Mouse (Mus musculus): ENCODE data around the gene Ctnna3. TPM values are rescaled to one million over a fixed set of nuclear protein-coding genes. Genes with fewer than 3 reads are reported as not detected.
"Not testable (repeated sequence)": the region's sequence is repeated elsewhere in the genome, so short reads cannot be mapped to it uniquely, and the experiment has no call there.

The Ctnna3 gene
- not detected in 2 replicates for total RNA-seq (2017)

DNA sequence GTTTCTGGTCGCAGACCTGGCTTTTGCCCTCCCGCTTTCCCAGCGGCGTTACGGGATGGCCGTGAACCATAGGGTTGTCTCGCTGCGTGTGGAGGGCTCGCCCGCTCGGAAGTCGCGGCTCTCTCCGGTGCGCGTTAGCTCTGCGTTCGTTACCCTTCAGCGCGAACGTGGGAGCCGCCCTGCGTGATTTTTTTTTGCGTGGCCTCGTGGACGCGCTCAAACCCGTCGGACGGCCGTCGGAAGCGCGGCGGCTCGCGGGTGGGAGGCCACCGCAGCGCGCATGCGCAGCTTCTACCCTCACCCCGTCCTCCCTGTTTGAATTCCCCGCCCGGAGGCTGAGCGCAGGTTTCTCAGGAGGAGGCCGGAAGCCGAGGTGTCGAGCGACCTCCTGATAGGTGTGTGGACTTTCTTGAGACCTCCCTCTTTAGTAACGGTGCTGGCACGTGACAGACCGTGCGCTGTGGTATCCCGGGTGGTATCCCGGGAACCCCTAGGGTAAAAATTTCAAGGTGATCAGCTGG is at the start of gene Ctnna3:
TSS of gene Ctnna3 (plus strand) at position 314 of the 521 bp plus-strand sequence.
- peak; percentile 90 to 91 for ATAC-seq (replicated peaks in 1 of 2; ENCODE audit: insufficient read depth in 1 of 2, low FRiP score in 2 of 2, low TSS enrichment in 1 of 2, low read depth in 1 of 2, poor library complexity in 2 of 2, severe bottlenecking in 2 of 2)

DNA sequence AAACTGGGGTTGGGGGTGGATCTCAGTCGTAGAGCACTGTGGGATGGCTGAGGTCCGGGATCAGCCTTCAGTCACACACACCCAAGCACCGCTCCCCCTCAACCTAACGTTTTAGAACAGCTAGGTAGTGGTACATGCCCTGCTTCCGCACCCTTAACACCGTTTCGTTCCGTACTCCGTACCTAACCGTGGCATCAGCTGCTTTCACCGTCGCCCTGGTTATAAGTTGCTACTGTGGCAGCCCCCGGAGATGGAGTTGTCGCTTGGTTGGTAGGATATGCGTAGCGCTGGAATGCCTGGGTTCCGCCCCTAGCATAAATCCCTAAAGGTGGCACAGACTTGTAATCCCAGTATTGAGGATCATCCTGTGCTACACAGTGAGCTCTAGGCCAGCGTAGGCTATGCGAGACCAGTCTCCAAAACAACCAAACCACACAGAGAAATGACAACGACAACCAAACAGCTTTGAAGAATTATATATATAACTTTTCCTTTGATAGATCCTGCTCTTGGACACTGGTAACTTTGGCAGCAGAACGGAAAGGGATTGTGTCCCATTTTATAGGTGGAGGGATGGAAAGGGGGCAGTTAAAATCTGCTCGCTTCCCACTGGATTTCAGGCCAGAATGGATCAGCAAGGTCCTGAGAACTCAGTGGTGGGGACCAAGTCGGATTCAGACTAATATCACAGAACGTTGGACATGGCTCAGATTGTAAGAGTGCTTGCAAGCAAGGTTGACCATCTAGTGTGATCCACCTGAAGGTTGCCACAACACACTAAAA is 48.2 kb upstream of the Ctnna3 start, which contains the start of gene Sirt1:
TSS of gene Sirt1 (minus strand) at position 207 of the 783 bp plus-strand sequence.
- ATAC-seq (replicated peaks in 1 of 2; ENCODE audit: insufficient read depth in 1 of 2, low FRiP score in 2 of 2, low TSS enrichment in 1 of 2, low read depth in 1 of 2, poor library complexity in 2 of 2, severe bottlenecking in 2 of 2) = peak; percentile 24 to 50; a peak in 3 of 4 replicates

GRCm38 (mm10) chr10:63382372-63383279 is 47.3 kb upstream of the Ctnna3 start, which contains the start of gene Dnajc12:
Gene Dnajc12, plus strand, starts transcription at chr10:63382443.
- peak; percentile 93 to 95 for ATAC-seq (replicated peaks in 1 of 2; ENCODE audit: insufficient read depth in 1 of 2, low FRiP score in 2 of 2, low TSS enrichment in 1 of 2, low read depth in 1 of 2, poor library complexity in 2 of 2, severe bottlenecking in 2 of 2)

- not testable (repeated sequence) for ATAC-seq (replicated peaks in 1 of 2; ENCODE audit: insufficient read depth in 1 of 2, low FRiP score in 2 of 2, low TSS enrichment in 1 of 2, low read depth in 1 of 2, poor library complexity in 2 of 2, severe bottlenecking in 2 of 2)
These were observed 44.0 kb upstream of the Ctnna3 start for GRCm38 (mm10) chr10:63385897-63386296.

GRCm38 (mm10) chr10:63386444-63386843 is 43.5 kb upstream of the Ctnna3 start:
- peak; percentile 62 to 74 for ATAC-seq (replicated peaks in 1 of 2; ENCODE audit: insufficient read depth in 1 of 2, low FRiP score in 2 of 2, low TSS enrichment in 1 of 2, low read depth in 1 of 2, poor library complexity in 2 of 2, severe bottlenecking in 2 of 2)

GRCm38 (mm10) chr10:63386991-63387390 is 42.9 kb upstream of the Ctnna3 start:
- ATAC-seq (replicated peaks in 1 of 2; ENCODE audit: insufficient read depth in 1 of 2, low FRiP score in 2 of 2, low TSS enrichment in 1 of 2, low read depth in 1 of 2, poor library complexity in 2 of 2, severe bottlenecking in 2 of 2) = no peak

DNA sequence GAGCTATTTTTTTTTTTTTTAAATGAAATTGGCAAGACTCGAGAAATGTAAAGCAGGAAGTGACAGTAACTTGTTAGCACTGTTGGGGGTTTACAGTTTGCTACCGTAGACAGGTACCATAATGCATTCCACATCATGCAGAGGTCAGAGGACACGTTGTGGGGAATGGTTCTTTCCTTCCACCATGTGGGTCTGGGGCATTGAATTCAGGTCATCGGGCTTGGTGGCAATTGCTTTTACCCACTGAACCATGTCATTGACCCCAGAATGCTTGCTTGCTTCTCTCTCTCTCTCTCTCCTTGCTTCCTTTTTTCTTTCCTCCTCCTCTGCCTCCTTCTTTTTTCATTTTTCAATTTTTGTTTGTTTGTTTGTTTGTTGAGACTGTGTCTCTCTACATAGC is 41.0 kb upstream of the Ctnna3 start:
- ATAC-seq (replicated peaks in 1 of 2; ENCODE audit: insufficient read depth in 1 of 2, low FRiP score in 2 of 2, low TSS enrichment in 1 of 2, low read depth in 1 of 2, poor library complexity in 2 of 2, severe bottlenecking in 2 of 2) = no peak

- ATAC-seq (replicated peaks in 1 of 2; ENCODE audit: insufficient read depth in 1 of 2, low FRiP score in 2 of 2, low TSS enrichment in 1 of 2, low read depth in 1 of 2, poor library complexity in 2 of 2, severe bottlenecking in 2 of 2) = no peak
These were observed 32.9 kb upstream of the Ctnna3 start for GRCm38 (mm10) chr10:63396963-63397362.

DNA sequence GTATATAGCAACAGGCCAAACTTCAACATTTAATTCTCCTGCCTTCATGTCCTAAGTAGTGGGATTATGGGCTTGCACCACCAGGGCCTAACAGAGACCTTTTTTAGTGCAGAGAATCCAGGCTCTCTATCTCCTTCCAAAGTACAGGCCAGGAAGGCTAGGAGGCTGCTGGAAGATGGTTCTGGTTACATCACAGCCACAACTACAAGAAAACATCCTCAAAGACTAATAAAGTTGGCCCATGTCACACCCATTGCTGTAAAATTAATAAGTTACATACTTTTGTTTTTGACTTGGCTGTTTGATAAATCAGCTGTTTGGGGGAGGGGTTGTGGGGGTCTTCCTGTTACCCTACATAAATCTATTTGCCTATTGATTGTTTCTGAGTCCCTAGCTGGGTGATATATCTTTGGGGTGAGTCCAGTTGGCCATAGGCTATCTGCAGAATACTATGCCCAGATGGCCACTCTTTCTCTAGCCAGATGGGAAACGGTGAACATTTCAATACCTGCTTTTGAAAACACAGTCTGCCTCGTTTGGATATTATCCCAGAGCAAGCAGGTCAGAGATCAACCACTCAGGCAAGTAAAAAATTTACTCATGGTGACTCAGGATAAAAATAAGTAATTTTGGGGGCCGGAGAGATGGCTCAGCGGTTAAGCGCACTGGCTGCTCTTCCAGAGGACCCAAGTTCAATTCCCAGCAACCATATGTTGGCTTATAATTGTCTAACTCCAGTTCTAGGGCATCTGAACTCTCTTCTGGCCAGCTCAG is 27.0 kb upstream of the Ctnna3 start:
- ATAC-seq (replicated peaks in 1 of 2; ENCODE audit: insufficient read depth in 1 of 2, low FRiP score in 2 of 2, low TSS enrichment in 1 of 2, low read depth in 1 of 2, poor library complexity in 2 of 2, severe bottlenecking in 2 of 2) = no peak

DNA sequence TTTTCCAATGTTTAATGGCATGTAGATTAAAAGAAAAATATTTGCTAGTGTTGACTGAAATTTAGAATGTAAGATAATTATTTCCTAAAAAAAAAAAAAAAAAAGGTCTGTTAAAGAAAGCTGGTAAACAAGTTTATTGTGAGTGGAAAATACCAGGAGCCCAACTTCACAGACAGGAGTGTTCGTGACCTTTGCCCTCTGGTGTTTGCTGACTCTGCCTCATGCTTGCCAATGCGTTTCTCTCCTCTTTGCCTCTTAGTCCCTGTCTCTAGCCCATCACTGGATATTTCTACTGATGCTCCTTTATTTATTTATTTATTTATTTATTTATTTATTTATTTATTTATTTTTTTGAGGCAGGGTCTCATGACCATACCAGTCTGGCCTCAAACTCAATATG is 26.3 kb upstream of the Ctnna3 start:
- ATAC-seq (replicated peaks in 1 of 2; ENCODE audit: insufficient read depth in 1 of 2, low FRiP score in 2 of 2, low TSS enrichment in 1 of 2, low read depth in 1 of 2, poor library complexity in 2 of 2, severe bottlenecking in 2 of 2) = no peak

GRCm38 (mm10) chr10:63410162-63410956 is 19.5 kb upstream of the Ctnna3 start:
- peak; percentile 32 to 68; a peak in 2 of 4 replicates for ATAC-seq (replicated peaks in 1 of 2; ENCODE audit: insufficient read depth in 1 of 2, low FRiP score in 2 of 2, low TSS enrichment in 1 of 2, low read depth in 1 of 2, poor library complexity in 2 of 2, severe bottlenecking in 2 of 2)

GRCm38 (mm10) chr10:63411674-63412073 is 18.2 kb upstream of the Ctnna3 start:
- not testable (repeated sequence) for ATAC-seq (replicated peaks in 1 of 2; ENCODE audit: insufficient read depth in 1 of 2, low FRiP score in 2 of 2, low TSS enrichment in 1 of 2, low read depth in 1 of 2, poor library complexity in 2 of 2, severe bottlenecking in 2 of 2)

DNA sequence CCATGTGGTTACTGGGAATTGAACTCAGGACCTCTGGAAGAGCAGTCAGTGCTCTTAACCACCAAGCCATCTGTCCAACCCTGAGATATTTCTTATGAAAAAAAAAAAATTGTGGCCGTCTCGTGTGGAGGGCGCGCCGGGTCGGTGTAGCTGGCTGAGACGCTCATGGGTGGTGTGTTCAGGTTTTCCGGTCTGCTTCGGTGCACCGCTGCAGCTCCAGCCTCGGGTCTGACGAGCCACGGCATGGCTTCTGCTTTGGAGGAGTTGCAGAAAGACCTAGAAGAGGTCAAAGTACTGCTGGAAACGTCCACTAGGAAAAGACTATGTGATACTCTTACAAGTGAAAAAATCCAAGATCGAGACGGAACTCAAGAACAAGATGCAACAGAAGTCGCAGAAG is 17.1 kb upstream of the Ctnna3 start:
- no peak for ATAC-seq (replicated peaks in 1 of 2; ENCODE audit: insufficient read depth in 1 of 2, low FRiP score in 2 of 2, low TSS enrichment in 1 of 2, low read depth in 1 of 2, poor library complexity in 2 of 2, severe bottlenecking in 2 of 2)

- ATAC-seq (replicated peaks in 1 of 2; ENCODE audit: insufficient read depth in 1 of 2, low FRiP score in 2 of 2, low TSS enrichment in 1 of 2, low read depth in 1 of 2, poor library complexity in 2 of 2, severe bottlenecking in 2 of 2) = no peak
These were observed 14.6 kb upstream of the Ctnna3 start for GRCm38 (mm10) chr10:63415287-63415686.

DNA sequence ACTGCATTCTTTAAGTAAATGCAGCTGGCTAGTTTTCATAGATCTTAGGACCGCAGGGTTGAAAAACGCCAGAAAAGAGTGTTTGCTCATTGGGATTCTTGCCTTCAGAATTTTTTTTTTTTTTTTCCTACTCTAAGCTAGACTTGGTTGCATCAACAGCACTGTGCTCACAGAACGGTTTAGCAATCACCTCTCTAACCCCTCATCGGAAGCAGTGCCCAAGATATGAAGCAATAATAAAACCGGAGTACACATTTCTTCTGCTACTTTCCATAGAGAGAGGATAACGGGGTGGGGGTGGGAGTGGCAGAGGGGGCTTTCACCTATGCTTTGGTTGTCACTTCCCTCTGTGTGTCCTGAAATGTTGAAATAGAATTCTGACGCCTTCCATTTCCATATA is 14.0 kb upstream of the Ctnna3 start:
- peak; percentile 71 to 73; a peak in 2 of 4 replicates for ATAC-seq (replicated peaks in 1 of 2; ENCODE audit: insufficient read depth in 1 of 2, low FRiP score in 2 of 2, low TSS enrichment in 1 of 2, low read depth in 1 of 2, poor library complexity in 2 of 2, severe bottlenecking in 2 of 2)

DNA sequence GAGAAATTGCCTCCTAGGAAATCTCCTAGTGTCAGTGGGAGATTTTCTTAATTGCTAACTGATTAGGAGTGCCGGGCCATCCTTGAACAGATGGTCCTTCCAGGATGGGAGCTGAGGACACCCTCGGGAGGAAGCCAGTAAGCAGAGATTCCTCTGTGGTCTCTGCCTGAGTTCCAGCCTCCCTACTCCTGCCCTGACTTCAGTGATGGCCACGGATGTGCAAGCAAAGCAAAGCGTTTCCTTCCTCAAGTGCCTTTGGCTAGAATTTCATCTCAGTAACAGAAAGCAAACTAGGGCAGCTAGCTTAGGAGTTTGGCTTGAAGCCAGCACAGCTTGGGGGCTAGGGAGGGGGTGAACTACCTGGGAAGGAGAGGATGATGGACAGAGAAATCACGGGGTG is 12.8 kb upstream of the Ctnna3 start:
- ATAC-seq (replicated peaks in 1 of 2; ENCODE audit: insufficient read depth in 1 of 2, low FRiP score in 2 of 2, low TSS enrichment in 1 of 2, low read depth in 1 of 2, poor library complexity in 2 of 2, severe bottlenecking in 2 of 2) = no peak; a peak in 1 of 4 replicates
